Mouse (Mus musculus): ENCODE data around the gene Plin3. TPM values are rescaled to one million over a fixed set of nuclear protein-coding genes. Genes with fewer than 3 reads are reported as not detected.

The Plin3 gene
- polyA plus RNA-seq, 1 experiment from 2014 or later, result 6.9 TPM

DNA sequence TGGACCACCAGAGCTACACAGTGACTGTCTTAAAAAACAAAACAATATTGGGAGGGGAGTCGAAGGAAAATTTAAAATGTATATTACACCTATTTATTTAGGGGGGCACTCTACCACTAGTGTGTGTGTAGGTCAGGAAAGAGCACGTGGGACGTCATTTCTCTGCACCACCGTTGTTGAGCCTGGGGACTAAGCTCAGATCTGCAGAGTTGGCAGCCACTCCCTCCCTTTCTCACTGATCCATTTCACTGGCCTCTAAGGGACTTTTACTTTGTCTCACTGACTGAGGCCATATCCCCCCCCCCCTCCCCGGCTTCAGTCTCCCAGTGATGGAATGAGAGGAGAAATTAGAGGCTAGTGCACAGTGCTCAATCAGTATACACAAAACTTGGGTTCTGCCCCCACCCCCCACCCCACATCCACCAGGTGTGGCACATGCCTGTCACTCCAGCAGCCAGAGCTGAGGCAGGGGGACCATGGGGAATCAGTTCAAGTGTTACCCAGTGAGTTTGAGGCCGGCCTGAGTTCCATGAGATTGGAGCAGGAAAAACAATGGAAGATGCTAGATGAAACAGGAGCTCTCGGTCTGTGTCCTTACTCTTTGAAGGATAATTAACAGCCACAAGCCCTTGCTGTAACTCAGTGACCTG is 722 bp downstream of the Plin3 start:
- ATAC-seq (ENCODE audit: low read depth), result no peak
- no peak overlapping the region for H3K27ac ChIP-seq (ENCODE audit: low read depth, low read length)
- no peaks in the 10 kb centered on the region for H3K27me3 ChIP-seq (ENCODE audit: control insufficient read depth, insufficient read depth, low read length)
- H3K4me3 ChIP-seq (ENCODE audit: low read depth, low read length), result no peak overlapping the region
- WGBS, result 57% methylated on average over 7 of the region's 7 CpGs
- peaks cover 8% of the 10 kb centered on the region; the same call in 1 of the 2 replicates for H3K4me1 ChIP-seq (ENCODE audit: control insufficient read depth, insufficient read depth, low read length)
- no peak overlapping the region for H3K4me2 ChIP-seq (ENCODE audit: low read depth, low read length)
- no peak overlapping the region for H3K9ac ChIP-seq (replicated peaks; ENCODE audit: low read depth, low read length)
- H3K9me3 ChIP-seq (ENCODE audit: control insufficient read depth, low read length), result no peaks in the 10 kb centered on the region
- H3K36me3 ChIP-seq (ENCODE audit: control insufficient read depth, insufficient read depth, low read length), result no peaks in the 10 kb centered on the region

DNA sequence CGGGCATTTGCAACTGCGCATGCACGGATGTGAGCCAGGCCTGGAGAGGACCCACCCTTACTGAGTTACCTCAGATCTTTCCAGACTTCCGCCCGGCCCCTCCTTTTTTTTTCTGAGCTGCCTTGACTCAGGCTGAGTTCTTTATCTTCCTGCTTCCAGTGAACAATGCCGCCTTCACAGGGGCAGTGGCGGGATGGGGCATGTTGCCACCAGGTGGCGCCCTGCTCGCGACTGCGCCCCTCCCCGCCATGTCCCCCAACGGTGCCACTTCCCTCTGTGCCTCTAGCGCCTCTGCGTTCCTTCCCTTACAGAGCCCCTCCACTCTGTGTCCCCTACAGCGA is 1.5 kb downstream of the Plin3 start:
- Histone ChIP-seq H3K4me3 (ENCODE audit: low read depth, low read length) (no peak overlapping the region), H3K27me3 (ENCODE audit: control insufficient read depth, insufficient read depth, low read length) (no peaks in the 10 kb centered on the region), H3K4me2 (ENCODE audit: low read depth, low read length) (peak overlapping the region; percentile 42), H3K9me3 (ENCODE audit: control insufficient read depth, low read length) (no peaks in the 10 kb centered on the region), H3K36me3 (ENCODE audit: control insufficient read depth, insufficient read depth, low read length) (no peaks in the 10 kb centered on the region), H3K27ac (ENCODE audit: low read depth, low read length) (peak overlapping the region; percentile 62; the same call in 1 of the 2 replicates), H3K4me1 (ENCODE audit: control insufficient read depth, insufficient read depth, low read length) (peaks cover 8% of the 10 kb centered on the region; the same call in 1 of the 2 replicates), H3K9ac (replicated peaks; ENCODE audit: low read depth, low read length) (no peak overlapping the region; the same call in 1 of the 2 replicates)
- 3% methylated on average over 16 of the region's 16 CpGs for WGBS
- ATAC-seq (ENCODE audit: low read depth), result peak; percentile 81

DNA sequence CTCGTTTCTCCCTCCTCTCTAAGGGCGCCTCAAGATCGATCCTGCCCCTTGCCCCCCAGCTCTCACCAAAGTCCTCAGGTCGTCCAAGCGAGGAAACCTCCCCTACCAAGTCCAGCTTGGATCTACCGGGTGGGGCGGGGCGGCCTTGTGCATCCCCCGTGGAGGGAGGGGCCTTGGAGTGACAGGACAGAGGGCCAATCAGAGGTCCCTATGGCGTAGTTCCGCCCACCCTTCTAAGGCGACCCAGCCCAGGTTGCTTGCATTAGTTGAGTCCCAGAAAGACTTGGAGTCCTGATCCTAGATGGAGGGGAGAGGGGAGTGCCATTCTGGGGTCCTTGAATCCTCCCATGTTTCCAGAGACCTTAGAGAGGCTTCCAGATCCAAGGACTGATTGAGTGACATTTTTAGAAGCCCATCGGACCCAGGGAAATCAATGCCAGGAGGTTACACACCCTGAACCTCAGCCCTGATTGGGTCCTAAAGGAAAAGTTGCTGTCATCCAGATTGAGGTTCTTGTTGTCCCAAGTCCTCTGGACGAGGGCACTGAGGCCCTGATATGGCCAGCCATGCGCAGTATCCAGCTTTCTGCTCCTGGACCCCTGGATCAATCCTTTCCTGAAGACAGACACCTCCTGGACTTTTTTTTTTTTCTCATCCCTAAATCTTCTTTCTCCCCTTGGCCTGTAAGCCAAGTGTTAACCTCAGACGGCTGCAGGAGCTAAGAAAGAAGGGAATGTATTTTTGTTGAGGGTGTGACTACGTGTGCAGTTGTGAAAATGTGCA is 2.1 kb downstream of the Plin3 start:
- WGBS, result 7% methylated on average over 17 of the region's 17 CpGs
- Histone ChIP-seq H3K36me3 (ENCODE audit: control insufficient read depth, insufficient read depth, low read length) (no peaks in the 10 kb centered on the region), H3K9me3 (ENCODE audit: control insufficient read depth, low read length) (no peaks in the 10 kb centered on the region), H3K4me1 (ENCODE audit: control insufficient read depth, insufficient read depth, low read length) (peaks cover 8% of the 10 kb centered on the region; the same call in 1 of the 2 replicates), H3K27ac (ENCODE audit: low read depth, low read length) (peak overlapping the region; percentile 39; the same call in 1 of the 2 replicates), H3K9ac (replicated peaks; ENCODE audit: low read depth, low read length) (peak overlapping the region; percentile 28), H3K27me3 (ENCODE audit: control insufficient read depth, insufficient read depth, low read length) (no peaks in the 10 kb centered on the region), H3K4me3 (ENCODE audit: low read depth, low read length) (peak overlapping the region; percentile 28), H3K4me2 (ENCODE audit: low read depth, low read length) (peak overlapping the region; percentile 42)
- peak; percentile 53; the same call in 1 of the 2 replicates for ATAC-seq (ENCODE audit: low read depth)

- Histone ChIP-seq H3K27me3 (ENCODE audit: control insufficient read depth, insufficient read depth, low read length) (no peaks in the 10 kb centered on the region), H3K9me3 (ENCODE audit: control insufficient read depth, low read length) (no peaks in the 10 kb centered on the region), H3K9ac (replicated peaks; ENCODE audit: low read depth, low read length) (peak overlapping the region; percentile 28), H3K27ac (ENCODE audit: low read depth, low read length) (peak overlapping the region; percentile 48; the same call in 1 of the 2 replicates), H3K4me2 (ENCODE audit: low read depth, low read length) (peak overlapping the region; percentile 42), H3K36me3 (ENCODE audit: control insufficient read depth, insufficient read depth, low read length) (no peaks in the 10 kb centered on the region), H3K4me3 (ENCODE audit: low read depth, low read length) (peak overlapping the region; percentile 28), H3K4me1 (ENCODE audit: control insufficient read depth, insufficient read depth, low read length) (peaks cover 8% of the 10 kb centered on the region; the same call in 1 of the 2 replicates)
- WGBS, result 6% methylated on average over 23 of the region's 23 CpGs
- 0 out of 2 replicates have a peak, but pooled peaks have one; percentile 19 for ATAC-seq (ENCODE audit: low read depth)
These were observed 3.0 kb downstream of the Plin3 start for GRCm38 (mm10) chr17:56289371-56290331.

DNA sequence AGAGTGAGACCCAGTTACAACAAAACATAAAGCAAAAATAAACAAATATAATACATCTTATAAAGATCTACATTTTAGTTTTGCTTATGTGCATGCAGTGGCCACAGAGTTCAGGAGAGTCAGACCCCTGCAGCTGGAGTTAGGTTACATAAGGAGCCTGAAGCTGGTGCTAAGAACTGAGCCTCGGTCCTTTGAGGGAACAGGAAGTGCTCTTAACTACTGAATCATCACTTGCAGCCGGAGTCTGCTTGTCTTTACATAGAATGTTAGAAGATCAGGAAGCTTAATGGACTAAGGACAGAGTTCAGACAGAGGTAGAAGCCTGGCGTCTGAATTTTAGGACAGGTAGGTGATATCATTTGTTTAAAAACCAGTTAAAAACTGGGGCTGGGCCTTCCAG is 3.8 kb downstream of the Plin3 start:
- H3K9ac ChIP-seq (replicated peaks; ENCODE audit: low read depth, low read length), result 0 out of 2 replicates have a peak overlapping the region, but pooled peaks have one; percentile 21
- WGBS, result 57% methylated on average over 3 of the region's 3 CpGs
- H3K4me2 ChIP-seq (ENCODE audit: low read depth, low read length), result peak overlapping the region; percentile 42; the same call in 1 of the 2 replicates
- H3K27me3 ChIP-seq (ENCODE audit: control insufficient read depth, insufficient read depth, low read length), result no peaks in the 10 kb centered on the region
- no peak for ATAC-seq (ENCODE audit: low read depth)
- H3K4me1 ChIP-seq (ENCODE audit: control insufficient read depth, insufficient read depth, low read length), result peaks cover 8% of the 10 kb centered on the region; the same call in 1 of the 2 replicates
- H3K4me3 ChIP-seq (ENCODE audit: low read depth, low read length), result no peak overlapping the region
- no peaks in the 10 kb centered on the region for H3K9me3 ChIP-seq (ENCODE audit: control insufficient read depth, low read length)
- H3K36me3 ChIP-seq (ENCODE audit: control insufficient read depth, insufficient read depth, low read length), result no peaks in the 10 kb centered on the region
- H3K27ac ChIP-seq (ENCODE audit: low read depth, low read length), result no peak overlapping the region

- Histone ChIP-seq H3K4me3 (ENCODE audit: low read depth, low read length) (no peak overlapping the region), H3K27ac (ENCODE audit: low read depth, low read length) (no peak overlapping the region), H3K4me2 (ENCODE audit: low read depth, low read length) (peak overlapping the region; percentile 20; the same call in 1 of the 2 replicates), H3K4me1 (ENCODE audit: control insufficient read depth, insufficient read depth, low read length) (peaks cover 8% of the 10 kb centered on the region; the same call in 1 of the 2 replicates), H3K9me3 (ENCODE audit: control insufficient read depth, low read length) (no peaks in the 10 kb centered on the region), H3K36me3 (ENCODE audit: control insufficient read depth, insufficient read depth, low read length) (no peaks in the 10 kb centered on the region), H3K9ac (replicated peaks; ENCODE audit: low read depth, low read length) (no peak overlapping the region), H3K27me3 (ENCODE audit: control insufficient read depth, insufficient read depth, low read length) (no peaks in the 10 kb centered on the region)
- ATAC-seq (ENCODE audit: low read depth), result no peak
- 68% methylated on average over 3 of the region's 3 CpGs for WGBS
These were observed 4.8 kb downstream of the Plin3 start for GRCm38 (mm10) chr17:56287830-56288229.

- no peak for ATAC-seq (ENCODE audit: low read depth)
- no peaks in the 10 kb centered on the region for H3K27me3 ChIP-seq (ENCODE audit: control insufficient read depth, insufficient read depth, low read length)
- H3K27ac ChIP-seq (ENCODE audit: low read depth, low read length), result no peak overlapping the region
- peaks cover 8% of the 10 kb centered on the region; the same call in 1 of the 2 replicates for H3K4me1 ChIP-seq (ENCODE audit: control insufficient read depth, insufficient read depth, low read length)
- H3K4me2 ChIP-seq (ENCODE audit: low read depth, low read length), result no peak overlapping the region
- H3K9me3 ChIP-seq (ENCODE audit: control insufficient read depth, low read length), result no peaks in the 10 kb centered on the region
- H3K36me3 ChIP-seq (ENCODE audit: control insufficient read depth, insufficient read depth, low read length), result no peaks in the 10 kb centered on the region
- WGBS, result 93% methylated on average over 11 of the region's 11 CpGs
- H3K9ac ChIP-seq (replicated peaks; ENCODE audit: low read depth, low read length), result no peak overlapping the region
- no peak overlapping the region for H3K4me3 ChIP-seq (ENCODE audit: low read depth, low read length)
These were observed 6.7 kb downstream of the Plin3 start for GRCm38 (mm10) chr17:56285995-56286394.

- no peaks in the 10 kb centered on the region for H3K27me3 ChIP-seq (ENCODE audit: control insufficient read depth, insufficient read depth, low read length)
- no peak overlapping the region for H3K4me3 ChIP-seq (ENCODE audit: low read depth, low read length)
- no peak overlapping the region for H3K4me2 ChIP-seq (ENCODE audit: low read depth, low read length)
- H3K36me3 ChIP-seq (ENCODE audit: control insufficient read depth, insufficient read depth, low read length), result no peaks in the 10 kb centered on the region
- ATAC-seq (ENCODE audit: low read depth), result no peak
- WGBS, result 89% methylated on average over 8 of the region's 8 CpGs
- H3K9ac ChIP-seq (replicated peaks; ENCODE audit: low read depth, low read length), result no peak overlapping the region
- no peaks in the 10 kb centered on the region for H3K9me3 ChIP-seq (ENCODE audit: control insufficient read depth, low read length)
- no peak overlapping the region for H3K27ac ChIP-seq (ENCODE audit: low read depth, low read length)
- no peaks in the 10 kb centered on the region for H3K4me1 ChIP-seq (ENCODE audit: control insufficient read depth, insufficient read depth, low read length)
These were observed 9.4 kb downstream of the Plin3 start for GRCm38 (mm10) chr17:56283316-56283715.
